Mouse (Mus musculus): ENCODE data around the gene Atrnl1.

Atrnl1 gene

DNA sequence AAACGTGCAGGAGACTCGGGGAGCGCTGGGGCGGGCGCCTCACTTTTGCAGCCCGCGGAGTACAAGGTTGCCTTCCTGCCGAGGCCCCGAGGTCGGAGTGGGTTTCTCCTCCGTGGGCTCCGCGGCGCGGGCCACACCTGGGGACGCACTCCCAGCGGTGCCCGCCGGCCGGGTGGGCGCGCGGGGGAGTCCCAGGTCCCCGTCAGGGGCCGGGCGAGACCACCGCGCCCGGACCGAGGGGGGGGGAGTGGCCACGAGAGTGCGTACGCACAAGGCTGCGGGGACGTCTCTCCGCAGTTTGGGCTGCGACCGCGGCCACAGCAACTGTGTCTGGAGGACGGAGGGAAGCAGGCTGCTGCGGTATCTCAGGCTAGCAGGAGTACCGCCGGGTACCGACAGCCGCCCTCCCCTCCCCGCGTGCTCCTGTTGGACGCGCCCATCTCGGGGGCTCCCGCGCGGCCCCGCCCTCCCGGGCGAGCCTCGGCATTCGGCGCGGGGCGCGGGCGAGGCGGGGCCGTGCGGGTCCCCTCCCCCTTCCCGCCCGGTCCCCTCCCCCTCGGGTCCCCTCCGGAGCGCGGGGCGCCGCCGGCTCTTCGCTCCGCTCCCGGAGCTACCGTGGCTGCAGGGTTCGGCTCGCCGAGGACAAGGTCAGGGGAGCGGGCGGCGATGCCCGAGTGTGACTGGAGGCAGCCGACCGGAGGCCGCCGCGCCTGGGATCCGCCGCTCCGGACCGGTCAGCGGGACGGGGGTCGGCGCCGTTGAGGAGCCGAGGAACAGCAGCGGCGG is at the start of gene Atrnl1:
Gene Atrnl1 (plus strand): TSS at position 559 of the 786 bp plus-strand sequence.
- peak; percentile 92 to 97 for DNase-seq (ENCODE audit: inconsistent age in 2 of 2, low spot score in 1 of 2)

GRCm38 (mm10) chr19:57561486-57561885 is 49.3 kb upstream of the Atrnl1 start:
- no peak for DNase-seq (ENCODE audit: inconsistent age in 2 of 2, low spot score in 1 of 2)

DNA sequence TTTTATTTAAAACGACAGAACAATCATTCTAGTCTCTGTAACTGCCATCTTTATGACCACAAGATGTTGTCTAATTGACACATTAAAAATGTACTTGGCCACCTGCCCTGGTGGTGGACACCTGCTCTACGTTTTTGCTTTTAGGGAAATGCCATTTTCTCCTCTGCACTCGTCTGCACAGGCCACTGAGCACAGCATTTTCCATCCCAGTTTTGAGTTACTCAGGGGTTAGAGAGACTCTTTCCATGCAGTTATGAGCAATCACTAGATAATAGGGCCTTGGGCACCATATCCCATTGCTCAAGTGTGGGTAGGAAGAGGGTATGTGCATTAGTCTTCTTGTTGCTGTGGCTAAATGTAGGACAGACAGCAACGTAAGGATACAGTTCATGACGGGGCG is 41.8 kb upstream of the Atrnl1 start:
- no peak for DNase-seq (ENCODE audit: inconsistent age in 2 of 2, low spot score in 1 of 2)

DNA sequence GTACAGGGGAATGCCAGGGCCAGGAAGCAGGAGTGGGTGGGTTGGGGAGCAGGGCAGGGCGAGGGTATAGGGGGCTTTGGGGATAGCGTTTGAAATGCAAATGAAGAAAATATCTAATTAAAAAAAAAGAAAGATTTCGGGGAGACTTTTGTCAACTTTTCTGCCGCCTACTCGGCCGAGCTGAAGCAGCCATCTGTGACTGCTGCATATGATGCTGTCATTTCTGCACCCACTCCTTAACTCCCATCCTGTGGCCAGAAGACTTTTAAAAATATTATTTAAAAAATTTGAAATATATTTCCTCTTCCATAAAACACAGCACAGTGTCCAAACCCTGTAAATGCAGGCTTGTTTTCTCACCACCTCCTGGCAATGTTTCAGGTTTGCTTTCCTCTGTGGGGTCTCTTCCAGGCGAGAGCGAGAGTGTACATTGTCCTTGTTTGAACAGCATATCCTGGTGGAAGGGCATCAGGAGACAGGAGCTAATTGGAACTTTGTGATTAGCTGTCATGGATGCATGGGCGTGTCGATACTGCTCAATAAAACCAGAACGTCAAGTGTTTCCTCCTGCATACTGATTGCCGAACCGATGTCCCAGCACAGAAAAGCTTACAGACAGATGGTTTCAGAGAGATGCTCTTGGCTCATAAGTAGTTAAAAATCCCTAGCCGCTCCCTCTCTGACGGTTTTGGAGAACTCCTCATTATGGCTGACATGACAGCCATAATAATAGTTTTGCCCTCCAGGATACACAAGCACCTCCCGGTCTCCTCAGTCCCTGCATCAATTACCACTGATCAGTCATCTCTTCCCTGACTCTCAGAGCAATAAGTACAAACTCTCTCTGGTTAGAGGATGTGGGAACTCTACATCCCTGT is 38.2 kb upstream of the Atrnl1 start:
- no peak for DNase-seq (ENCODE audit: inconsistent age in 2 of 2, low spot score in 1 of 2)

DNA sequence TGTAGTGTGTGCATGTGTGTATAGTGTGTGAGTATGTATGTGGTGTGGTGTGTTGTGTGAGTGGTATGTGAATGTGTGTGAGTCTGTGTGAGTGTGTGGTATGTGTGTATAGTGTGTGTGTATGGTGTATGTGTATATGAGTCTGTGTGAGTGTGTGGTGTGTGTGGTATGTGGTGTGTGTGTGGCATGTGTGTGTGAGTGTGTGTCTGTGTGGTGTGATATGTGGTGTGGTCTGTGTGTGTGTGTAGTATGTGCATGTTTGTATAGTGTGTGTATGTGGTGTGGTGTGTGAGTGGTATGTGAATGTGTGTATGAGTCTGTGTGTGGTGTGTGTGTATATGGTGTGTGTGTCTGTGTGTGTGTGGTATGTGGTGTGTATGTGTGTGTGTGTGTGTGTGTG is 37.4 kb upstream of the Atrnl1 start:
- no peak for DNase-seq (ENCODE audit: inconsistent age in 2 of 2, low spot score in 1 of 2)

- no peak for DNase-seq (ENCODE audit: inconsistent age in 2 of 2, low spot score in 1 of 2)
Measured at GRCm38 (mm10) chr19:57575027-57575426, 35.8 kb upstream of the Atrnl1 start.

- no peak for DNase-seq (ENCODE audit: inconsistent age in 2 of 2, low spot score in 1 of 2)
Measured at GRCm38 (mm10) chr19:57576836-57577235, 34.0 kb upstream of the Atrnl1 start.

GRCm38 (mm10) chr19:57577256-57577655 is 33.6 kb upstream of the Atrnl1 start:
- no peak for DNase-seq (ENCODE audit: inconsistent age in 2 of 2, low spot score in 1 of 2)

DNA sequence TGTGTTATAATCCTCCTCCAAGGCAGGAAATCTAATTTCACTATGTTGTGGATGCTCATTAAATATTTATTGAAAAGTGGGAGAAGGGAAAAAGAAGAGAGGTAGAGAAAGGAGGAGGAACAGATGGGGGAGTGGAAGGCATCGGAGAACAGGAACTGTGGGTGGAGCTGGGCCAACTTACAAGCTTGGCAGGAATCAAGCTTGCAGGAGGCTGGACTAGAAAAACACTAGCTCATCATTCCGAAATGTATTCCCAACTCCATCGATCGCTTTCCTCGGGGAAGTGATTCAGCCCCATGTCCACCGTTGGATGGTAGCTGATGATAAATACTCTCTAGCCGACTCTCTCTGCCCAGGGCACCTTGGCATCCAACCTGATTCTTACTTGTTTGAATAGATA is 29.9 kb upstream of the Atrnl1 start:
- DNase-seq (ENCODE audit: inconsistent age in 2 of 2, low spot score in 1 of 2): no peak

GRCm38 (mm10) chr19:57585231-57585792 is 25.5 kb upstream of the Atrnl1 start:
- DNase-seq (ENCODE audit: inconsistent age in 2 of 2, low spot score in 1 of 2): no peak

GRCm38 (mm10) chr19:57586172-57586571 is 24.7 kb upstream of the Atrnl1 start:
- no peak for DNase-seq (ENCODE audit: inconsistent age in 2 of 2, low spot score in 1 of 2)

- DNase-seq (ENCODE audit: inconsistent age in 2 of 2, low spot score in 1 of 2): no peak
Measured at GRCm38 (mm10) chr19:57589516-57589915, 21.3 kb upstream of the Atrnl1 start.

DNA sequence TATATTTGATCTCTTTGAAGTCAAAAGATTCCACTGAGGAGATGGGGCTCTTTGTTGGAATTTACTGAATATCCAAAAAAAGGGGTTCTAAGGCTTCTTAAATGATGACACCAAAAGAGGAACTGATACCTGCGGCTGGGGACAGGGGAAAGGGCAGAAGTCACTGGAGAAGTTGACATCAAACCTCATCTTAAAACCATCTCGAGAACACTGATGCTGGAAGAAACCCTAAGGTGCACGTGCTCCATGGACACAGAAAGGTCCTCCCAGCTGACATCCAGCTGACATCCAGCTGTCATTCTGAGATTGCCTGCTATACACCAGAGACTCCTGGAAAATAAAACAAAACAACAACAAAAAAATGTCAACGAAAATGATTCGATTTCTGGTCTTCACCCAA is 19.9 kb upstream of the Atrnl1 start:
- peak in 1 of 2 experiments; percentile 58 for DNase-seq (ENCODE audit: inconsistent age in 2 of 2, low spot score in 1 of 2)

DNA sequence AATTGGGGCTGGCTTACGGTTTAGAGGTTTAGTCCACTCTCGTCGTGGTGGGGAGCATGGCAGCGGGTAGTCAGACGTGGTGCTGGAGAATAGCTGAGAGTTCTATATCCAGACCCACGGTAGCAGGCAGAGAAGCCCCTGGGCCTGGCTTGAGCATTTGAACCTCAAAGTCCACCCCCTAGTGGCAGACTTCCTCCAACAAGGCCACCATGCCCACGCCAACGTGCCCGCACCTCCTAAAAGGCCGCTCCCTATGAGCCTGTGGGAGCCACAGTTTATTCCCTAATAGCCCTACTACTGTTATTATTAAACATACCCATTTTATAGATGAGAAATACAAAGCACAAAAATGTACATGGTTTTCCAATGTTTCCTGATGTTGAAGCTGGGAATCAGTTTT is 19.2 kb upstream of the Atrnl1 start:
- DNase-seq (ENCODE audit: inconsistent age in 2 of 2, low spot score in 1 of 2): no peak

GRCm38 (mm10) chr19:57592355-57592754 is 18.5 kb upstream of the Atrnl1 start:
- DNase-seq (ENCODE audit: inconsistent age in 2 of 2, low spot score in 1 of 2): no peak

DNA sequence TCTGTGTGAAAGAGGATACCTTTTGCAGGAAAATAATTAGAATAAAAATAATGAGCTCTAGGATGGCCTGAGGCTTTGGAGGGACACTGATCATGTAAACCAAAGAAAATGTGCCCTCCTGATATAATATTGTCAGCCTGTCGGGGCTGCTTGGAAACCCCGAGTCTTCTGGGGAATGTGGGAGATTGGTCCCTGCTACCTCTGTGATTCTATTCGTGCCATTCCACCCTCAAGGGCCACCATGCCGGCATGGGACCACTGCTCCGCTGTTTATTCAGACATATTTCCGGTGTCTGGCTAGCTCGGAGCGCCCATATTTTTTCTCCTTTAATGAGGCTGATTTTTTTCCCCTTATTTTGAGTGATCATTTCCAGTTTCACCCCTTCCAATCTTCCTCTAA is 11.7 kb upstream of the Atrnl1 start:
- DNase-seq (ENCODE audit: inconsistent age in 2 of 2, low spot score in 1 of 2): no peak

GRCm38 (mm10) chr19:57600233-57600929 is 10.5 kb upstream of the Atrnl1 start:
- DNase-seq (ENCODE audit: inconsistent age in 2 of 2, low spot score in 1 of 2): no peak

GRCm38 (mm10) chr19:57600930-57601328 is 9.9 kb upstream of the Atrnl1 start:
- no peak for DNase-seq (ENCODE audit: inconsistent age in 2 of 2, low spot score in 1 of 2)

DNA sequence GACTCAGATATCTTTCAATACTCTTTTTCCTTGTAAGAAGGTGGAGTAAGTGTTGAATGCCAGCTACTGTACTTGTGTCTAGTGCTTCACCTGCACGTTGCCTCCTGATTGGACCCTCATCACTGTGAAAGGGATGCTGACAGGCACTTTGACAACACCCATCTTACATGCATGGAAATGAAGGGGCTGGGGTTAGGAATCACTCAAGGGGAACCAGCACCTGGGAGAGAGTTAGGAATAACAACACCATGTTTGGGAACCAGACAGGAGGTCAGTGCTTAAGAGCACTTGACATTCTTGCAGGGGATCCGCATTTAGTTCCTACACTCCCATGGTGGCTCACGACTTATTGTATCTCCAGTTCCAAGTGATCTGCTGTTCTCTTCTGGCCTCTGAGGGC is 7.2 kb upstream of the Atrnl1 start:
- DNase-seq (ENCODE audit: inconsistent age in 2 of 2, low spot score in 1 of 2): no peak

DNA sequence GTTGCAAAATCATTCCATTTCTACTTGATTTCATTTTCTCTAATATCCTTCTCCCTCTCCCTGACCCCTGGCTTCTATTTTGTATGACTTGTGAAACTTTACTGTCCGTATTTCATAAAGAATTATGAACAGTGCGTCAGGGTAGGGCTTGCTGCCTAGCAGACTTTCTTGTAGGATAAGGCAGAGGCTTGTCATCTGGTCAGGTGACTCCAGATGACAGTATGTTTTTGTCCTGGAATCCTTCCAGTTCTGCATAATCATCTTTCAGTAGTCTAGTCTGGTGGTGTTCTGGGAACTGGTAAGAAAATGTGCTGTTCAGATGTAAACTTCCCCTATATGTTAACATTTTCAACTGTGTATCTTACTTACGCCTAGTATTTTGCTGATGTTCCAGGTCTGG is 4.9 kb upstream of the Atrnl1 start:
- no peak for DNase-seq (ENCODE audit: inconsistent age in 2 of 2, low spot score in 1 of 2)

GRCm38 (mm10) chr19:57606351-57606750 is 4.5 kb upstream of the Atrnl1 start:
- no peak for DNase-seq (ENCODE audit: inconsistent age in 2 of 2, low spot score in 1 of 2)

Data from adrenal gland, adult (tissue).